Mouse (Mus musculus) small intestine, adult 2 months (tissue): ENCODE results near the gene Eif3i.

Experiments used
- CTCF ChIP-seq: fragments of 200-500 bp; IDR thresholded peaks from 2 replicates; pipeline ENCODE4 v1.5.1; 2012; ENCODE audit warnings: low read depth, mild to moderate bottlenecking, control low read depth, inconsistent platforms, low read length, moderate library complexity, mixed read lengths; ENCODE audit not compliant: insufficient replicate concordance, insufficient read length; ENCODE audit errors: extremely low read depth
- POLR2A ChIP-seq: fragments of 200-500 bp; IDR thresholded peaks from 2 replicates; pipeline ENCODE4 v1.6.1; 2012; ENCODE audit warnings: low read depth, mild to moderate bottlenecking, control low read depth, inconsistent platforms, low read length, moderate library complexity

DNA sequence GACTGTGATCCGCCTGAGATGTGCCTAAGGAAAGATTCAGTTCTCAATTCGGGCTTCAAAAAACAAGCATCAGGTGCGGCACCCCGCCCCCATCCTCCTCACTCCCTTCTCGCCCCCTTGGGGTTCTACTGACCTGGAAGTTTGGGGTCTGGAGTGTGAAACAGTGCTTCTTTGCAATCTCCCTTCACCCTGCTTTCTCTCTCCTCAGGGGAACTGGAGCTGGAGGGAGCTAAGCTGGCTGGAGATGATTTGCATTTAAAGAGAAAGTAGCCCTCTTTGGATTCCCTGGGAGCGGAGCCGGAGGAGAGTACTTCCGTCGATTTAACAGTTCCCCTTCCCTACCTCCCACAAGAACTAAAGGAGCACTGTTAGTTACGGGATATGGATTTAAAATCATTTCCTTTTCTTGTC is 23.2 kb upstream of the Eif3i start, which contains the start of gene Ccdc28b:
- TF ChIP-seq POLR2A (peak; percentile 34; the same call in 1 of the 2 replicates), CTCF (no peak)
